19 mouse cellular contexts compared by ENCODE assay signal in genomic region chr5:150140513-150140912, GRCm38 (mm10).
"Had no signal": no experiment of that assay in that cellular context is flagged by ENCODE, and none has a peak within 500 bp of the region (broad histone marks: within the 10 kb centered on the region; RNA-seq: fewer than 3 reads in every experiment).

No protein-coding gene starts in this region.

- H3K4me1 ChIP-seq: kidney, embryonic 15.5 days; midbrain, embryonic 12.5 days had no signal

- H3K4me2 ChIP-seq: kidney, embryonic 15.5 days; liver, embryonic 13.5 days; midbrain, embryonic 12.5 days; midbrain, embryonic 15.5 days; neural tube, embryonic 13.5 days had no signal

- H3K4me3 ChIP-seq: kidney, embryonic 15.5 days; left cerebral cortex, adult 2 months; liver, embryonic 13.5 days; midbrain, embryonic 12.5 days; midbrain, embryonic 15.5 days; myocyte; neural tube, embryonic 13.5 days had no signal

- H3K27ac ChIP-seq: kidney, embryonic 15.5 days; left cerebral cortex, adult 2 months; liver, embryonic 13.5 days; midbrain, embryonic 12.5 days; midbrain, embryonic 15.5 days; neural tube, embryonic 13.5 days had no signal

- H3K27me3 ChIP-seq: kidney, embryonic 15.5 days; liver, embryonic 13.5 days; midbrain, embryonic 12.5 days; midbrain, embryonic 15.5 days; neural tube, embryonic 13.5 days had no signal

- H3K9me3 ChIP-seq: kidney, embryonic 15.5 days; liver, embryonic 13.5 days; midbrain, embryonic 12.5 days; midbrain, embryonic 15.5 days; neural tube, embryonic 13.5 days had no signal

- DNase-seq: kidney, adult 11 months; kidney, adult 8-10 months; kidney, postnatal 10 days; kidney, postnatal 4 days; layer of hippocampus, postnatal 36 days; liver, embryonic 13.5 days; lung, adult 2 months; lung, postnatal 14 days; retina, postnatal 1 day; right cerebral cortex, postnatal 25 days; thymus, adult 18-20 months; thymus, postnatal 14 days; thymus, postnatal 4 days had no signal

- H3K36me3 ChIP-seq: kidney, embryonic 15.5 days; liver, embryonic 13.5 days; midbrain, embryonic 12.5 days; midbrain, embryonic 15.5 days; neural tube, embryonic 13.5 days had no signal

- ATAC-seq: midbrain, embryonic 15.5 days had no signal

- H3K9ac ChIP-seq: kidney, embryonic 15.5 days; liver, embryonic 13.5 days; midbrain, embryonic 12.5 days; midbrain, embryonic 15.5 days; neural tube, embryonic 13.5 days had no signal
